Mouse (Mus musculus) intestine, postnatal 0 days (tissue): ENCODE data around the gene Uvrag. TPM values are rescaled to one million over a fixed set of nuclear protein-coding genes. Genes with fewer than 3 reads are reported as not detected.

Experiments used
- ATAC-seq: fragments of 200-750 bp; cut with Nextera tagmentation; 2 replicates; pipeline ENCODE4 v1.8.0; 2017; ENCODE audit warnings: mild to moderate bottlenecking, moderate TSS enrichment, moderate library complexity
- H3K27ac ChIP-seq: fragments of 300-500 bp; sonication (generic); 2 replicates; pipeline ENCODE4 v1.5.1; 2014; ENCODE audit warnings: mild to moderate bottlenecking, low read depth, low read length, moderate library complexity
- H3K27me3 ChIP-seq: fragments of 300-500 bp; sonication (generic); replicated peaks from 2 replicates; pipeline ENCODE4 v1.6.1; 2014; ENCODE audit warnings: low read length, mixed read lengths; ENCODE audit not compliant: control insufficient read depth, insufficient read depth
- H3K36me3 ChIP-seq: fragments of 300-500 bp; sonication (generic); 2 replicates; pipeline ENCODE4 v1.6.1; 2014; ENCODE audit warnings: mild to moderate bottlenecking, moderate library complexity; ENCODE audit not compliant: control insufficient read depth, insufficient read depth
- H3K4me1 ChIP-seq: fragments of 300-500 bp; sonication (generic); replicated peaks from 2 replicates; pipeline ENCODE4 v1.6.1; 2014; ENCODE audit warnings: antibody characterized with exemption, low read length, mixed read lengths; ENCODE audit not compliant: control insufficient read depth, insufficient read depth
- H3K4me2 ChIP-seq: fragments of 300-500 bp; sonication (generic); replicated peaks from 2 replicates; pipeline ENCODE4 v1.6.1; 2014; ENCODE audit warnings: low read depth, mild to moderate bottlenecking, moderate library complexity
- H3K4me3 ChIP-seq: fragments of 300-500 bp; sonication (generic); 2 replicates; pipeline ENCODE4 v1.5.1; 2014; ENCODE audit warnings: low read depth, low read length
- H3K9ac ChIP-seq: fragments of 300-500 bp; sonication (generic); 2 replicates; pipeline ENCODE4 v1.6.1; 2014; ENCODE audit warnings: mild to moderate bottlenecking, low read depth, low read length
- H3K9me3 ChIP-seq: fragments of 300-500 bp; sonication (generic); 2 replicates; pipeline ENCODE4 v1.6.1; 2016; ENCODE audit warnings: mixed run types; ENCODE audit not compliant: control insufficient read depth
- CTCF ChIP-seq: sonication (generic); IDR thresholded peaks from 2 replicates; pipeline ENCODE4 v1.5.1; 2016; ENCODE audit warnings: low read depth, mild to moderate bottlenecking, control low read depth, antibody characterized with exemption, moderate library complexity
- WGBS: fragments of 180-500 bp; shearing (Covaris S2); extraction: QIAGEN DNeasy Blood & Tissue Kit; methylation state at CpG from one replicate; pipeline ENCODE4 v1.1.7; 2014; 5-methylcytosine and 5-hydroxymethylcytosine counted together
- polyA plus RNA-seq: library from polyadenylated mRNA; unstranded; fragments of >200 nt; fragmentation: Nextera tagmentation; extraction: Ambion mirVana; gene quantifications from 2 replicates; pipeline ENCODE4 v1.2.1, GENCODE M21; 2015

Uvrag gene
- polyA plus RNA-seq, 1 experiment from 2014 or later: 12.0 TPM

DNA sequence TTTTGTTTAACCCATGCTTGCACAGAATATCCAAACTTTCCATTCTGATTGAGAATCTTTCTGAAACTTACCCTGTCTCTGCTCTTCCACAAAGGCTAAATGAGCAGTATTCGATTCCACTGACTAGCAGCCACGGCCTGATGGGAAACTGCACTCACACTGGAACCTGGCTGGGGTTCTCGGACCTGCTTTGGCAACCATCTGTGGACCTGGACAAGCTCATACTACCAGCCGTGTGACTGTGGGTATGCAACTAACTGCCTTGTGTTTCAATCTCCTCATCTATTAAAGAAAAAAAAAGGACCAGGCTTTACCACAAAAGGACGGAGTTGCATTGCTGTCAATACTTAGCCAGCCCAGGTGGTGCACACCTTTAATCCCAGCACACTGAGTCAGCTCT is 80.5 kb downstream of the Uvrag start:
- no peak overlapping the region for H3K9ac ChIP-seq
- no peak for TF ChIP-seq CTCF
- ATAC-seq: no peak
- H3K36me3 ChIP-seq: peaks cover 5% of the 10 kb centered on the region; the same call in 1 of the 2 replicates
- WGBS: 90% methylated on average over 5 of the region's 5 CpGs
- H3K4me2 ChIP-seq: no peak overlapping the region
- no peaks in the 10 kb centered on the region for H3K9me3 ChIP-seq
- H3K4me1 ChIP-seq: no peaks in the 10 kb centered on the region
- H3K27ac ChIP-seq: no peak overlapping the region
- H3K4me3 ChIP-seq: no peak overlapping the region
- H3K27me3 ChIP-seq: no peaks in the 10 kb centered on the region

DNA sequence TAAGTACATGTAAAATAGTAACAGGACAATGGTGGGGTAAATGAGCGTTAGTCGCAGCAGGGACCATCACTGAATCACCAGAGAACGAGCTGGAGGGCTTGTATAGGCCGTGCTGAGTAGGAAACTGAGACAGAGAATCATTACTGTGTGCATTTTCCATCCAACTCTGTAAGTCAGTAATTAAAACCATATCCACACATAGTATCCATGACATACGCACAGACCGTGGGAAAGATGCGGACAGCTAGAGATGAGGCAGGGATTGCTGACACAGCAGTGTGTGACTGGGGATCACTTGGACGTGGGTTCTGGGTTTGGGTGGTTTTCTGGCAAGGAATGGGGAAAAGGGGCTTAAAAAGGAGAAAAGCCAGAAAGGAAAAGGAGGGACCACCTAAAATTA is 81.0 kb downstream of the Uvrag start:
- H3K4me3 ChIP-seq: no peak overlapping the region
- H3K9ac ChIP-seq: no peak overlapping the region
- 92% methylated on average over 8 of the region's 8 CpGs for WGBS
- H3K4me2 ChIP-seq: no peak overlapping the region
- no peak for TF ChIP-seq CTCF
- no peak overlapping the region for H3K27ac ChIP-seq
- H3K9me3 ChIP-seq: no peaks in the 10 kb centered on the region
- peaks cover 9% of the 10 kb centered on the region; the same call in 1 of the 2 replicates for H3K36me3 ChIP-seq
- no peaks in the 10 kb centered on the region for H3K4me1 ChIP-seq
- H3K27me3 ChIP-seq: no peaks in the 10 kb centered on the region
- ATAC-seq: no peak

GRCm38 (mm10) chr7:99057053-99057630 is 83.8 kb downstream of the Uvrag start:
- Histone ChIP-seq H3K9me3 (no peaks in the 10 kb centered on the region), H3K27me3 (no peaks in the 10 kb centered on the region), H3K4me3 (no peak overlapping the region), H3K36me3 (peaks cover 14% of the 10 kb centered on the region), H3K27ac (no peak overlapping the region), H3K4me2 (no peak overlapping the region), H3K9ac (no peak overlapping the region), H3K4me1 (no peaks in the 10 kb centered on the region)
- ATAC-seq: no peak
- 85% methylated on average over 17 of the region's 17 CpGs for WGBS
- TF ChIP-seq CTCF: no peak

- Histone ChIP-seq H3K9ac (no peak overlapping the region), H3K9me3 (no peaks in the 10 kb centered on the region), H3K27ac (no peak overlapping the region), H3K36me3 (peaks cover 21% of the 10 kb centered on the region), H3K27me3 (no peaks in the 10 kb centered on the region), H3K4me1 (no peaks in the 10 kb centered on the region), H3K4me3 (no peak overlapping the region), H3K4me2 (no peak overlapping the region)
- WGBS: 83% methylated on average over 4 of the region's 4 CpGs
- TF ChIP-seq CTCF: no peak
- no peak for ATAC-seq
Observed at GRCm38 (mm10) chr7:99053626-99054025, 87.3 kb downstream of the Uvrag start.

DNA sequence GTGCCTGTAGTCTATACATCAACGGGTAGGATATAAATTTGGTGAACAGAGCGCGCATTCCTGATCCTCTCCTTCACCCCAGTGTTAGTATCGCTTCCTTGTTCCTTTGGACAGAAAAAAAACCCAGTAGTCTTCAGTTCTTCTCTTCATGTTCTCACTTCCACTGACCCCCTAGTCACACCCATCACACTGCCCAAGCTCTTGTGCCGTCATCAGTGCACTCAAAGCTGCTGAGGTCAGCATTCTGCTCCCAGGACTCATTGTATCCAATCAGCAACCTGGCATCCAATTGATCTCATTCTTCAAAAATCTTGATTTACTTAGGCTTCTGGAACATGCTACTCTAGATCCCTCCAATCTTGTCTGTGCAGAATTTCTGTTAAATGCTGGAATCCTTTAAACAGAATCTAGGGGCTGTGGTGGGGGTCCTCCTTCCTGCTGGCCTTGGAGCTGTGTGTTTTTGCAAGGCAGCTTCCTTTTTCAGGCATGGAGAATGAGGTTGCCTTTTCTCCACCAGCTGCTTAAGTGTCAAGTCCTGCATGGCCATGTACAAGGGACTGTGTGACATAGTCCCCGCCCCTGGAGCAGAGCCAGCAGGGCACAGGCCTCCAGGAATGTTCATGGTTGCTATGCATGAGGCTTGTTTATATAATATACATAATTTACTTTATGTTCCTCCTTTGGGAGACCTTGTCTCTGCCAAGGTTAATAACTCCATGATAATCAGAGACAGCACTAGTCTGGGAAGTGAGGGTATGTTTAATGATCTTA is 88.3 kb downstream of the Uvrag start:
- no peak for ATAC-seq
- H3K4me2 ChIP-seq: no peak overlapping the region
- H3K4me3 ChIP-seq: no peak overlapping the region
- no peaks in the 10 kb centered on the region for H3K9me3 ChIP-seq
- H3K4me1 ChIP-seq: no peaks in the 10 kb centered on the region
- whole genome bisulfite sequencing: 81% methylated on average over 6 of the region's 6 CpGs
- no peak overlapping the region for H3K27ac ChIP-seq
- no peak overlapping the region for H3K9ac ChIP-seq
- TF ChIP-seq CTCF: no peak
- H3K36me3 ChIP-seq: peaks cover 21% of the 10 kb centered on the region
- H3K27me3 ChIP-seq: no peaks in the 10 kb centered on the region

DNA sequence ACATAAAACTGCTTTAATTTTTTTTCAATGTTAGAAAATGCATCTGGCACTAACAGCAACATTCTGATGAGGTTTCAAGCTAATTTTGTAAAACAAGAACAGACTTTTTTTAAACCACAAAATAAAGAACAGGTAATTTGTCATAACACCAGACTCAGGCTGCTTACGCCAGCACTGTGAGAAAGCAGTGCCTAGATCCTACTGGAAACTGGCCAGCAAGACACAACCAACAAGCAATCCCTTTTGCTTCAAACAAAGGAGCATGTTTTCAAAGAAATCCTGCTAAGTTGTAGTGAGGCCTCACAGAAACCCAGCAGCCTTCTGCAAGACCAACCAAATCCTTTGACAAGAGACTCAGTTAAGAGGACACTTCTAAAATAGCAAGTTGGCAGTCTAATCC is 90.1 kb downstream of the Uvrag start:
- WGBS: 80% methylated on average over 1 of the region's 1 CpGs
- Histone ChIP-seq H3K27ac (no peak overlapping the region), H3K4me3 (no peak overlapping the region), H3K9me3 (no peaks in the 10 kb centered on the region), H3K36me3 (peaks cover 21% of the 10 kb centered on the region), H3K27me3 (no peaks in the 10 kb centered on the region), H3K9ac (no peak overlapping the region), H3K4me2 (no peak overlapping the region), H3K4me1 (no peaks in the 10 kb centered on the region)
- TF ChIP-seq CTCF: no peak
- no peak for ATAC-seq
